Mouse (Mus musculus) spleen, adult 2 months (tissue): ENCODE results near the gene Cd247.

Source experiments
- CTCF ChIP-seq: fragments of 200-500 bp; IDR thresholded peaks from 2 replicates; pipeline ENCODE4 v1.5.1; 2011; ENCODE audit warnings: mild to moderate bottlenecking, inconsistent platforms; ENCODE audit not compliant: insufficient read depth, insufficient read length, insufficient replicate concordance; ENCODE audit errors: extremely low read depth
- POLR2A ChIP-seq: fragments of 200-500 bp; IDR thresholded peaks from 2 replicates; pipeline ENCODE4 v1.6.1; 2011; ENCODE audit warnings: low read depth, low read length, inconsistent platforms

- no peak for TF ChIP-seq CTCF
- no peak for TF ChIP-seq POLR2A
Measured at GRCm38 (mm10) chr1:165836461-165836860, 48.0 kb downstream of the Cd247 start.
